Mouse (Mus musculus): ENCODE data around the gene Zfp354c.
A peak's percentile ranks its signal among the peaks of the same experiment; 100 is the strongest.

The Zfp354c gene

GRCm38 (mm10) chr11:50827010-50827953 lies at the start of gene Zfp354c:
TSS of gene Zfp354c (minus strand) at chr11:50827724.
- DNase-seq (ENCODE audit: low read depth, low spot score): peak; percentile 85

- DNase-seq (ENCODE audit: low read depth, low spot score): peak; percentile 46
Measured at GRCm38 (mm10) chr11:50850989-50851601, 23.6 kb upstream of the Zfp354c start.

GRCm38 (mm10) chr11:50850177-50850735 lies 22.7 kb upstream of the Zfp354c start, which contains the start of gene Grm6:
TSS of gene Grm6 (plus strand) at chr11:50850685.
- peak; percentile 17 for DNase-seq (ENCODE audit: low read depth, low spot score)

GRCm38 (mm10) chr11:50849310-50849709 lies 21.8 kb upstream of the Zfp354c start:
- DNase-seq (ENCODE audit: low read depth, low spot score): no peak

- no peak for DNase-seq (ENCODE audit: low read depth, low spot score)
Measured at GRCm38 (mm10) chr11:50848520-50849137, 21.1 kb upstream of the Zfp354c start.

GRCm38 (mm10) chr11:50847047-50847446 lies 19.5 kb upstream of the Zfp354c start:
- peak; percentile 55 for DNase-seq (ENCODE audit: low read depth, low spot score)

GRCm38 (mm10) chr11:50845951-50846350 lies 18.4 kb upstream of the Zfp354c start:
- DNase-seq (ENCODE audit: low read depth, low spot score): no peak

- peak; percentile 95 for DNase-seq (ENCODE audit: low read depth, low spot score)
Measured at GRCm38 (mm10) chr11:50841023-50841735, 13.7 kb upstream of the Zfp354c start, which contains the start of gene Zfp879. TSS of gene Zfp879 (minus strand) at chr11:50841552.

- DNase-seq (ENCODE audit: low read depth, low spot score): no peak
Measured at GRCm38 (mm10) chr11:50835727-50836126, 8.2 kb upstream of the Zfp354c start.

GRCm38 (mm10) chr11:50826214-50826613 lies 1.3 kb downstream of the Zfp354c start:
- no peak for DNase-seq (ENCODE audit: low read depth, low spot score)

- no peak for DNase-seq (ENCODE audit: low read depth, low spot score)
Measured at GRCm38 (mm10) chr11:50814233-50814632, 13.3 kb downstream of the Zfp354c start.

- DNase-seq (ENCODE audit: low read depth, low spot score): no peak
Measured at GRCm38 (mm10) chr11:50798836-50799235, 28.7 kb downstream of the Zfp354c start.

GRCm38 (mm10) chr11:50797674-50798073 lies 29.9 kb downstream of the Zfp354c start:
- no peak for DNase-seq (ENCODE audit: low read depth, low spot score)

- no peak for DNase-seq (ENCODE audit: low read depth, low spot score)
Measured at GRCm38 (mm10) chr11:50771006-50771405, 56.5 kb downstream of the Zfp354c start.

- DNase-seq (ENCODE audit: low read depth, low spot score): peak; percentile 93
Measured at GRCm38 (mm10) chr11:50768995-50769749, 58.4 kb downstream of the Zfp354c start.

- peak; percentile 63 for DNase-seq (ENCODE audit: low read depth, low spot score)
Measured at GRCm38 (mm10) chr11:50767039-50767438, 60.5 kb downstream of the Zfp354c start.

- DNase-seq (ENCODE audit: low read depth, low spot score): no peak
Measured at GRCm38 (mm10) chr11:50766461-50766860, 61.1 kb downstream of the Zfp354c start.

All from ZHBTc4 (cell line).